Mouse (Mus musculus): ENCODE data around the gene Sfxn2. TPM values are rescaled to one million over a fixed set of nuclear protein-coding genes. Genes with fewer than 3 reads are reported as not detected.

Gene Sfxn2
- polyA plus RNA-seq, 2 experiments from 2014 or later: 6.2 to 13.4 TPM

DNA sequence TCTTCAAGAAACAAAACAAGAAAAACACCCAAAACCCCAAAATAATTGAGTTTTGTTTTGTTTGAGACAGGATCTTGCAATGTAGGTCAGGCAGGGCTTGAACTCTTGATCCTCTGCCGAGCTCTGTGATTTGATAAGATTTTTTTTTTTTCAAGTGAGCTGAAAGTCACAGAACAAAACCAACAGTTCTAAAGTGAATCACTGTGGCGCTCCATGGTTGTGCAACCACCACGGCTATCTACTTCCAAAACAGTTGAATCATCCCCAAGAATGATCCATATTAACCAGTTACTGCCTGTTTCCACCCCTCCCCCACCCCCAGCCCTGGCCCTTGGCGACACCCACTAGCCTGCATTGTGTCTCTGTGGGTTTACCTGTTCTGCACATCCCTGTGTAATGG, 27.2 kb downstream of the Sfxn2 start:
- ATAC-seq: no peak

DNA sequence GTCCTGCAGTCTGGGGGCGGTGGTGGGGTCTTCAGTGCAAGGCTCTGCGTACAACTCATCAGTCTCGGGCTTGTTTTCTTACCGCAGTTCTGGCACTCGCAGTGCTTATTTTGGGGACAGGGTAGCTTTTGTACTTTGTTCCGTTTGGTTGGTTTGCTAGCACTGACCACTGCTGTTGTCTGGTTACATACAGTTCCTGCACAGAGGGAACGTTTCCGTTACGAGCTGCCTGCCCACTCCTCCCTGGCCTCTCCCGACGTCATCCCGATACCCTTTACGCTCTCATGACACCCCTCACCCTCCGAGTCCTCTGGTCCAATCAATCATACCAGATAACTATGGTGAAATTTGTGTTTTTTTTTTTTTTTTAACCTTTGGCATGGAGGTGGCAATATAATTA, 28.3 kb downstream of the Sfxn2 start:
- no peak for ATAC-seq

DNA sequence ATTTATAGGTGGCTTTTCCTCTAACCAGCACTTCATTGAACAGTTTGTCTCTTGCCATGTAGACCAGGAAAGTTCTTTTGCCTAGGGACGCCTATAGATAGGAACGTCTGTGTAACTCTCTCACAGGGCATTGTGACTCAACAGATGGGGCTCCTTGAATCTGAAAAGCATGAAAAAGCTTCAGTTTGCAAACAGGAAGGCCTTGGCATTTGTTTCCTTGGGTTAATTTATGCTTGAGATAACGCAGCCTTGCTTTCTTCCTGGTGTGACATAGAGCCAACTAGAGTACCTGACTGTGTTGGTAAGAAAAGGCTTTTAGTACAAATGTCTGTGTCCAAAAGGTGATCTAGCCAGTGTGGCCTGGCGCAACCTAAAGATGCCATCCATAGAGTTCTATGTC, 29.2 kb downstream of the Sfxn2 start:
- no peak for ATAC-seq

- ATAC-seq: peak; percentile 76
These were observed 33.6 kb downstream of the Sfxn2 start for GRCm38 (mm10) chr19:46606718-46607117.

DNA sequence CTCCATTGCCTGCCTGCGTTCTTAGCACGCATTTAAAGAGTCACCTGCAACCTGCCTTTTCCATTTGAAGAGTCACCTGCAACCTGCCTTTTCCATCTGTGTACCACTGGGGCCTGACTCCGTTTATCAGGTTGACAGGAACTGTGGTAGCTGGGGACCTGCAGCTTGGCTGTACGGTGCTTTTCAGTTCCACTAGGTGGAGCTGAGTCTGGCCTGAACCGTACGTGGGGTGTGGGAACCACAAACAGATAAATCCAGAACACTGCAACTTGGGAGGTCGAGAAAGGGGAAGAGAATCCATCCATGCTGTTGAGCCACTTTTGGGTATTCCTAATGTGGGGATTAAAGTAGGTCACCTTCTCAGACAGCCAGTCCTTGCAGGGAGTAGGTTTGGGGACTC, 34.3 kb downstream of the Sfxn2 start:
- peak; percentile 66 for ATAC-seq

- no peak for ATAC-seq
These were observed 35.0 kb downstream of the Sfxn2 start for GRCm38 (mm10) chr19:46608158-46608557.

DNA sequence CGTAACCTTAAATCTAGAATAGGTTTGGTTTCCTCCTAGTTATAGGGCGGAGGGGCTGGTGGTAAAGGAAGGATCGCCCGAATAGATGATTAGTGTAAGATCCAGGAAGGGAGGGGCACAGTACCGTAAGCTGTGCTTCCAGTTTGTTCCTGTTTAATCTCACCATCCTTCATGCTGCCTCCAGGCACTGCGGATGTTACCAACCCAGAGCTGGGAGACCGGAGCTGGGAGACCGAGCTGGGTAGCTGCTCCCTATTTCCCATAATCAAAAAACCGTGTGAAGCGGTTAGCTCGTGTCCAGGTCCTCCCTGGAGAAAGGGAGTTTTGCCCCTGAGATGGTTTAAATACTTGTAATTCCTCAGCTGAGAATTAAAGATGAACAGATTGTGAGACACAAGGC, 43.2 kb downstream of the Sfxn2 start:
- no peak for ATAC-seq

DNA sequence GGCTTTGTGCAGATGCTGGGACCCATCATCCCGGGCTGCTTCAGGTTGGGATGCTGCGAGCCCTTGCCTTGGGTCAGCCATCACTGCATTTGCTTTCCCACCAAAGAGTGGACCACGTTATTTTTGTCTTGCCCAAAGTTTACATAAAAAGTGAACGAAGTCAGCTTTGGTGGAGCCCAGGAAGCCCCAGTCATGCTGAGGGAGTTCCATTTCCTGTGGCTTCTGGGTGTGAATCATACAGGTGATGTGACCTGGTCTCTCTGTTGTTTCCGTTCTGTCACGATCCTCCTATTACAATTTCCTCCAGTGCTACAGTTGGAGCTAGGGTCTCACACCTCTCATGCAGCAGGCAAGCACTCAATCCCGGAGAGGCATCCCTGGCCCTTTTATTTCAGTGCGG, 44.2 kb downstream of the Sfxn2 start:
- peak; percentile 40 for ATAC-seq

DNA sequence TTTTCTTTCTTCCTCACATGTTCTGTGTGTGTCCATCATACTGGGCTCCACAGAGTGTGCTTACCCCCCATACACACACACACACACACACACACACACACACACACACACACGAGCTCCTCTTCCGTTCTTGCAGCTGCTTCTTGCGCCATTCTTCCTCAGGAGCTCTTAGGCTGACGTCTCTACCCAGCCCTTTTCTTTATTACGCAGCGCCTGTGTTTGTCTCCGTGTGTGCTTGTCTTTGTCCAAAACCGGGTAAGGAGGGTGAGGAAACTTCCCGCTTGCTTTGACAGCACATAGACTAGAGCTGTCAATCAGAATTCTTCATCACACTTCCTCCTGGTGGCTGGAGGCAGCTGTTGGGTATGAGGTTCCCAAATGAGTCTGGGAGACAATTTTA, 45.2 kb downstream of the Sfxn2 start:
- ATAC-seq: no peak

DNA sequence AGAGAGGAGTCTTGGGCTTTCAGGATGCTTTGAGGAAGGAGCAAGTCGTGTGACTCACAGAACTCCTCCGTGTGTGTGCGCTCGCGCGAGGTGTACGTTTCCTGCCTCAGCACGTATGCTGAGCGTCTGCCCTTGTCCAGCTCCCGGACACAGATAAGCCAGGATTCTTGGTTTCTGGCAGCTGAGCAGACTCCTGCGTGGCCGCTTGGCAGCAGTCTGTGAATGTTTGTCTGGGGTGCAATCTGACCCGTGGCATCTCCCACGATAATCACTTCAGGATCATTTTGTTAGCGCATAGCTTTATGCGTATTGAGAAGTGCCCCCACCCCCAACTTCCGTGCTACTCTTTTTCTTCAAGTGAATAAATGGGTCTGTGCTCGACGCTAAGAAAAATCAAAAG, 45.8 kb downstream of the Sfxn2 start:
- ATAC-seq: no peak

GRCm38 (mm10) chr19:46619518-46619917, 46.4 kb downstream of the Sfxn2 start:
- no peak for ATAC-seq

GRCm38 (mm10) chr19:46620016-46620808, 47.0 kb downstream of the Sfxn2 start:
- peak; percentile 85 for ATAC-seq

GRCm38 (mm10) chr19:46621236-46622183, 48.3 kb downstream of the Sfxn2 start:
- no peak for ATAC-seq

GRCm38 (mm10) chr19:46622659-46623193, 49.6 kb downstream of the Sfxn2 start:
- no peak for ATAC-seq

- no peak for ATAC-seq
These were observed 50.1 kb downstream of the Sfxn2 start for GRCm38 (mm10) chr19:46623194-46623667.

DNA sequence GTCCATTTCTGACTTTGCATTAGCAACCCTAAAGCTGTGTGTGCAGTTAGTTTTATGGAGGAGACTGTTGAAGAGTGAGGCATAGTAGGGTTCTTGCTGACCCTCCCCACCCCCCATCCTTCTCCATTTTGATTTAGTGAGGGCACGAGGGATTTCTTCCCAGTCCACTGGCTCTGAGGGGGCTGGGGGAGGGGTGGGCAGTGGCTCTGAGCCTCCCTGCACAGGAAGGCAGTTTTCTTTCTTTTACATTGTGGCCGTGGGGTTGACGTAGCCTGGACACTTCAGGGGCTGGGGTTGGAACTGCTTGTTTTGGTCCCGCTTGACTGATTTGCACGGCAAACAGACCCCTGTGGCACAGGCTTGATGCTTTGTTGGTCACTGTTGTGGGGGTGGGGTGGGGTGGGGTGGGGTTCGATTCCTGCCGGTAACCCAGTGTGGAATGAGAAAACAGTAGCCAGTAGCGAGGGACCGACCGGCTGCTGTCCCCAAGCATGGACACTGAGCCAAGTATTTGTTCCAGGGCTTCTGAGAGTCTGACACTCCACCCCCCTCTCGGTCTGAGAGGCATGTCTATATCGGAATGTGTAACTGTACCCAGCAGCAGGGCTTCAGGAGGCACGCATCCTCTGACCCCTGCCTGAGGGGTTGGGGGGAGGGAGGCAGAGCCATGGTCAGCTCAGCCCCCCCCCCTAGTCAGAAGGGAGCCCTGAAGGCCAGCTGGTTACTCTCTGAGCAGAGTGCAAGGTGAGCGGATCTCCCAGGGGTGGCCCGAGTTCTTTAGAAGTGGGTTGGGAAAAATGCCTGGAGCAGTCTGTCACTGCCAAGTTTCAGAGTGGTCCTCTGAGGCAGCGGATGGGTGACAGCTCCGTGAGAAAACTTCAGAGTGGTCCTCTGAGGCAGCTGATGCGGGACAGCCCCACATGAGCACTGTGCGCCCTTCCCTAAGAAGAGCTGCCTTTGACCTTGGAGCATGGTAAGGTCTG, 50.9 kb downstream of the Sfxn2 start:
- no peak for ATAC-seq

GRCm38 (mm10) chr19:46625015-46625414, 51.9 kb downstream of the Sfxn2 start:
- no peak for ATAC-seq

GRCm38 (mm10) chr19:46625519-46625918, 52.4 kb downstream of the Sfxn2 start:
- no peak for ATAC-seq

GRCm38 (mm10) chr19:46628403-46628802, 55.2 kb downstream of the Sfxn2 start:
- no peak for ATAC-seq

DNA sequence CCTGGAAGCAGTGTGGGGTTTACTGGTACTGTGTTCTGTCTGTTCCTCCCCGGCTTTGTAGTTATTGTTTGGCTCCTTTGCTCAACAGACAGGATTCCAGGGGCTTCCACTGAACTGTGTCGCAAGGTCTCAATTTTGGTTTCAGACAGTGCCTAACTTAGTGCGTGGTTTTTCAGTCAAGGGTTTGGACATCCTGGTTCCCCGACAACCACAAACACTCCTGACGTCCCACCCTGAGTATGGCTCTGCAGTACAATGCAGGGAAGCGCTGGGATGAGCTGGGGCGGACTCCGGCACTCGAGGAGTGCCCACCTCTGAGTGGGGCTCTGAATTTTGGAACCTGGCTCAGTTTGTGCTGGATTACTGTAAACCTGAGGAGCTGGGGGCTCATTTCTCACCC, 56.6 kb downstream of the Sfxn2 start:
- no peak for ATAC-seq

DNA sequence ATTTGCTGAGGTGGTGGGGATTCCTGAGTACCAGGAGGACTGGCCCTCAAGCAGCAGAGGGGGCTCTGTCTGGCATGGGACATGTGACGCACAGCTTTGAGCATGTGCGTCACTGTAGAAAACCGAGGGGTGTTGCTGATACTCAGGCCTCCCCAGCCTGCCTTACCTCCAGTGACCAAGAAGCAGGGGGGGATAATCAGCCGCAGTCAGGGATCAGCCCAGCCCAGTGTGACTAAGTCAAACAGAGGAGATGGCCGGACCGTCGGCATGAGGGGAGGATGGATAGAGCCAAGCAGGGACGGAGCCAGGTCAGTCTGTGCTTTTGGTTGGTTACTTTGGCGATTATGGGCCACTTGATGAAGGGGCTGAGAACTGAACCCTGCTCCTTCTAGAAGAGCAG, 58.5 kb downstream of the Sfxn2 start:
- no peak for ATAC-seq

- no peak for ATAC-seq
These were observed 62.6 kb downstream of the Sfxn2 start for GRCm38 (mm10) chr19:46635766-46636165.

Data from CD4-positive, CD25-positive, alpha-beta regulatory T cell, adult 4 months (primary cell).